Mouse (Mus musculus) testis, adult 2 months (tissue): ENCODE results near the gene 1700019N19Rik. TPM values are rescaled to one million over a fixed set of nuclear protein-coding genes. Genes with fewer than 3 reads are reported as not detected.

Source experiments
- H3K27ac ChIP-seq: fragments of 200-500 bp; 2 replicates; pipeline ENCODE4 v1.5.1; 2012; ENCODE audit warnings: low read depth, low read length; ENCODE audit not compliant: control insufficient read depth, insufficient read depth
- H3K27me3 ChIP-seq: fragments of 200-500 bp; 2 replicates; pipeline ENCODE4 v1.6.1; 2012; ENCODE audit warnings: mild to moderate bottlenecking, low read length, moderate library complexity; ENCODE audit not compliant: control insufficient read depth, insufficient read depth
- H3K36me3 ChIP-seq: fragments of 200-500 bp; 2 replicates; pipeline ENCODE4 v1.6.1; 2012; ENCODE audit warnings: mild to moderate bottlenecking, low read length; ENCODE audit not compliant: control insufficient read depth, insufficient read depth
- H3K4me1 ChIP-seq: fragments of 200-500 bp; 2 replicates; pipeline ENCODE4 v1.6.1; 2012; ENCODE audit warnings: low read length; ENCODE audit not compliant: control insufficient read depth, insufficient read depth
- H3K4me3 ChIP-seq: fragments of 200-500 bp; 2 replicates; pipeline ENCODE4 v1.5.1; 2012; ENCODE audit warnings: low read depth, mild to moderate bottlenecking, low read length, moderate library complexity, mixed read lengths; ENCODE audit not compliant: control insufficient read depth
- CTCF ChIP-seq: fragments of 200-500 bp; IDR thresholded peaks from 2 replicates; pipeline ENCODE4 v1.5.1; 2012; ENCODE audit warnings: low read depth, mild to moderate bottlenecking, inconsistent platforms, low read length, moderate library complexity; ENCODE audit not compliant: control insufficient read depth, insufficient read depth, insufficient replicate concordance
- POLR2A ChIP-seq: fragments of 200-500 bp; IDR thresholded peaks from 2 replicates; pipeline ENCODE4 v1.6.1; 2012; ENCODE audit warnings: low read depth, mild to moderate bottlenecking, inconsistent platforms, low read length, moderate library complexity; ENCODE audit not compliant: control insufficient read depth
- polyA plus RNA-seq: library from polyadenylated mRNA; depleted of rRNA; stranded (reverse); fragments of >200 nt; gene quantifications from 2 replicates; pipeline ENCODE4 v1.2.3, GENCODE M21; 2012; rRNA removed

1700019N19Rik gene
- polyA plus RNA-seq, 1 experiment = 599 TPM

DNA sequence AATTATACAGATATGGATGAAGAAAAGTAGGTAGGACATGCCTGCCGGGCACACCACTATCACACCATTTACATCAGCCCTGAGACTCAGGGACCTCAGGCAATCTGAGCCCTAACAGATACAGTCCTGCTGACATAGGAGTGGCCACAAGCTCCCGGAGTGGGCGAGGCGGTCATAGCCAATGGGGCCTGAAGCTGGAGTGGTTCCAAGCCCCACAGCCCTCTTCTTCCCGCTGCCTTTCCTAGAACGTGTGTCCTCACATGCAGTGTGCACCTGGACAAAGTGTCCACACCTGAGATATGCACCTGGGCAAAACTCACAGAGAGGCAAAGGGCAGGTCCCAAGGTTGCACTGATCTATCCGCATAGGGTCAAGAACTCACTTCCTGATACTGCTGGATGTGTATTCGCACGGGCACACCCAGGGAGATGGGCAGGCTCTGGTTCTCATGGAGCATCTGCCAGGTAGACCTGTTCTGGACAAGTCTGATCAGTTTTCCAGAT is 46.7 kb downstream of the 1700019N19Rik start:
- H3K36me3 ChIP-seq = no peaks in the 10 kb centered on the region
- TF ChIP-seq POLR2A (no peak), CTCF (no peak)
- H3K27me3 ChIP-seq = no peaks in the 10 kb centered on the region
- no peak overlapping the region for H3K27ac ChIP-seq
- H3K4me3 ChIP-seq = no peak overlapping the region
- H3K4me1 ChIP-seq = no peaks in the 10 kb centered on the region

DNA sequence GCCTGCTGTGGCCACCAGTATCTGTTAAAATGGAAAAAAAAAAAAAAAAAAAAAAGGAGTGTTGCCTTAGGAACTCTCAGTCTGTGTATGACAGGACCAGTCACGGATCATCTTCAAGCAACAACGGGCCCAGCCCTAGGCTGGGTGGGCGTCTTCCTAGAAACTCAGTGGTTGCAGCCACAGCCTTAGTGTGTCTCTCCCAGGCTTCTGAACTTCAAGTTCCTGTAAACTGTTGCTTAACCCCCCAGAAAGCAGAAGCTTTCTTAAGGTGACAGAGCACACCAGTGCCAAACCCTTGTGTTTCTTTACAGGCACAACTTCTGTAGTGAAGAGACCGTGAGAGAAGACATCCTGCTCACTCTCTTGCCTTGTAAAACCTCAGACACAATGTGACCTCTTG is 50.5 kb downstream of the 1700019N19Rik start:
- Histone ChIP-seq H3K4me1 (no peaks in the 10 kb centered on the region), H3K27ac (no peak overlapping the region), H3K36me3 (no peaks in the 10 kb centered on the region), H3K4me3 (no peak overlapping the region), H3K27me3 (no peaks in the 10 kb centered on the region)
- no peak for TF ChIP-seq POLR2A
- TF ChIP-seq CTCF = no peak

DNA sequence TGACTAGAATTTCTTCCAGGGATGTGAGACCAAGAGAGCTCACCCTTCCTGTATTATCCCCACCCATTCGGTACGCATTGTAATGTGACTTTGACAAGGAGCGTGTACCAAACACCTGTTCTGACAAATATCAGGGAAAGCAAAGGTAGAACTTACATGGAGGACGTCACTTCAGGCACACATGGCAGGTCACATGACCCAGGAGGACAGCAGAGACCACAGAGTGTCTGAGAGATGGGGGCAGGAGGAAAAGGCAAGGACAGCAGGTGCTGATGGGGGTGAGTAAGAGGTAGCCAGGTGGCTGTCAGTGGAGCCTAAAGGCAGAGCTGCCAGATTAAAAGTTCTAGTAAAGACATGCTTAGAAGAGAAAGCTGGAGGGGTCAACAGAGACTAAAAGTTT is 51.5 kb downstream of the 1700019N19Rik start:
- no peaks in the 10 kb centered on the region for H3K4me1 ChIP-seq
- H3K27me3 ChIP-seq = no peaks in the 10 kb centered on the region
- H3K36me3 ChIP-seq = no peaks in the 10 kb centered on the region
- H3K4me3 ChIP-seq = no peak overlapping the region
- H3K27ac ChIP-seq = no peak overlapping the region
- TF ChIP-seq CTCF (no peak), POLR2A (no peak)

DNA sequence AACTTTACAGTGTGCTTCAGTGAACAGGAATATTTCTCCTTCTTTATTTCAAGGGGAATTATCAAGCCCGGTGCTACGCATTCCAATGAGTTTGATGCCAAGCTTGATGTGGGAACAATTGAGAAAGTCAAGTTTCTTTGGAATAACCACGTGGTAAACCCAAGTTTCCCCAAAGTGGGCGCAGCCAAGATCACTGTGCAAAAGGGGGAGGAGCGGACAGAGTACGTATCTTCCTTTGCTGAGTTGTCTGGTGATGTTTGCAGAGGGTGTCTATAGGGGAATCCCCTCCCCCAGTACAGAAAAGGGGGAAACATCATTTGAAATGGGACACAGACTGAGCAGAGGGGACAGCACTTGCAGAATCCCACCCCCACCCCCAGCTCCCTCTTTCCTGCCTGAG is 53.2 kb downstream of the 1700019N19Rik start:
- Histone ChIP-seq H3K27me3 (no peaks in the 10 kb centered on the region), H3K4me1 (no peaks in the 10 kb centered on the region), H3K27ac (no peak overlapping the region), H3K4me3 (no peak overlapping the region), H3K36me3 (no peaks in the 10 kb centered on the region)
- TF ChIP-seq POLR2A (no peak), CTCF (no peak)

DNA sequence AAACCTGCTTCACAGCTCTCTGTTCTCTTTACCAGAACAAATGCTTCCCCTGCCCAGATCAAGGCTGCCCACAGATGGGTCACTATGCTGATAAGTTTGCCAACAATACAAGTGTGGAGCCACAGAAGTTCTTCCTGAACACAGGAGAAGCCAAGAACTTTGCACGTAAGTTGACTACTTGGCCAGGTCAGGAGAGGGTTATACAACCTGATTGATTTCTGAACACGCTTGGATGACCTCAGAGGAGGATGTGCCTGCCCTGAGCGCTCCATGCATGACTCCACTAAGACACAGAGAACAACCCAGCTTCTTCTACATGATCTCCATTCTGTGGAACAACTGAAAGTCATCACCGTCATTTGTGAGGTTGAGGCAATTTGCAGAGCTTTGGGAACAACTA is 56.1 kb downstream of the 1700019N19Rik start:
- no peak overlapping the region for H3K27ac ChIP-seq
- TF ChIP-seq CTCF = no peak
- no peak for TF ChIP-seq POLR2A
- no peaks in the 10 kb centered on the region for H3K4me1 ChIP-seq
- H3K27me3 ChIP-seq = no peaks in the 10 kb centered on the region
- no peaks in the 10 kb centered on the region for H3K36me3 ChIP-seq
- H3K4me3 ChIP-seq = no peak overlapping the region

Other genes starting within 250 kb of the 1700019N19Rik start
- 0.42 and 0.79 TPM in 2 replicates for gene Pnlip, start 142.0 kb downstream of the 1700019N19Rik start, polyA plus RNA-seq
- gene Pnliprp1, start 65.6 kb downstream of the 1700019N19Rik start, polyA plus RNA-seq = 0.19 TPM in 2 replicates
- 0.14 and 0.32 TPM in 2 replicates for gene Pnliprp2, start 34.7 kb downstream of the 1700019N19Rik start, polyA plus RNA-seq
- gene Eno4, start 149.0 kb upstream of the 1700019N19Rik start, polyA plus RNA-seq = 33.5 and 33.7 TPM in 2 replicates
- gene Hspa12a, start 149.2 kb upstream of the 1700019N19Rik start, polyA plus RNA-seq = 51.0 and 52.5 TPM in 2 replicates